Mouse (Mus musculus): Measurements from ENCODE around the gene Id4.

Id4 gene

DNA sequence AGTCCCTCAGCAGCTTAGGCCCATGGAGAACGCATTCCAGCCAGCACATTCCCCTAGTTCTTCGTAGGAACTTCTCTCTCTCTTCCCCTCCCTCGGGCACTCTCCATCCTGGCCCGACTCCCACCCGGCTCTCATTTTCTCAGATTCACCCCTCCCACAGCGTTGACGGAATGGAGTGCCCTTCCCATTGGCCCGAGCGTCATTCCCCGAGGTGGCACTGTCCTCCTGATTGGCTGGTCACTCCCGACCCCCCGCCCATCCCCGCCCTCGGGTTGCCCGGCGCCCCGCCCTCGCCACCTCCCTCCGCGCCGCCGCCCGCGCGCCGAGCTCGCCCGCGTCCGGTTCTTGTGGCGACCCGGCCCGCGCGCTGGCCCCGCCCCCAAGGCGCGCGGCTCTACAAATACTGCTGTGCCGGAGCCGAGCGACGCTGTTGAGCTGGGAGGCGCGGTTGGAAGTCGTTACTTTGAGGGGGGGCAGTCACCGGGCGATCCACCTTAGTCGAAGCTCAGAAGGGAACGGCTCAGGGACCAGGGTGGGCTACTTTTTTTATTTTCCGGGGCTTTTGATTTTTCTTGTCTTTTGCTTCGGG, at the start of gene Id4:
Gene Id4, plus strand, starts transcription at position 539 of the 589 bp plus-strand sequence.
- DNase-seq (ENCODE audit: low spot score in 2 of 2): peak; percentile 92

DNA sequence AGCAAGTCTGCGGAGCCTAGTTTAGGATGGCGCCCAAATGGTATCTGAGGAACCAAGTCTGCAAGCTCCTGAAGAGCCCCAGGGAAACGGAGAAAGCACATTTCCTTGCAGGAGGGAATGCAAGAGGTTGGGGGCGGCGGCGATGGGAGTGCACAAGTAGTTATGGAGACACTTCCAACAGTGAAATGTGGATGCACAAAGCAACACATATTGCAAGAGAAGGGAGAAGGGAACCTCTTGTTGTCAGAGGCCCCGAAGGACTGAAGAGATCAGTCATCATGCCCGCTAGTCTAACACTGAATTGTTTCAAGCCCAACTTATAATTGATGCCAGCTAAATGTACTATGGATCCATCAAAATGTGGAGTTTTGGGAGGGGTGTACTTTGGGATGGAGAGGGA, 33.9 kb upstream of the Id4 start:
- DNase-seq (ENCODE audit: low spot score in 2 of 2): peak in 1 of 2 experiments; percentile 20

DNA sequence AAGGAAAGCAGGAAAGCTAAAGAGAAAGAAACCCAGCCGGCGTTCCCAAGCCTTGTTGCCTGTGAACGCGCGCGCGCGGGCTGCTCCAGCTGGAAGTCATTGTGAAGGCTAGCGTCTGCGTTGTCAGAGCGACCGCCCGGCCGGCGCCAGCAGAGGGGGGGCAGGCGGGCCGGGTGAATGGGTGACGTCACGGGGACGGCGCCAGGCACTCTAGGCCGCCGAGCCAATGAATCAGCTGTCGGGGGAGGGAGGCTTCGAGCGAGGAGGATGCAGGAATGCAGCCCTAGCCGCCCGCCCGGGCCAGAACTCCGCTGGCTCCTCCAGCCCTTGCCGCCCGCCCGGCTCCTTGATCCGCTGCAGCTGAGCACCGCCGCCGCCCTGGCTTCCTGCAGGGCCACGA, 33.3 kb upstream of the Id4 start:
- peak; percentile 90 to 96 for DNase-seq (ENCODE audit: low spot score in 2 of 2)

DNA sequence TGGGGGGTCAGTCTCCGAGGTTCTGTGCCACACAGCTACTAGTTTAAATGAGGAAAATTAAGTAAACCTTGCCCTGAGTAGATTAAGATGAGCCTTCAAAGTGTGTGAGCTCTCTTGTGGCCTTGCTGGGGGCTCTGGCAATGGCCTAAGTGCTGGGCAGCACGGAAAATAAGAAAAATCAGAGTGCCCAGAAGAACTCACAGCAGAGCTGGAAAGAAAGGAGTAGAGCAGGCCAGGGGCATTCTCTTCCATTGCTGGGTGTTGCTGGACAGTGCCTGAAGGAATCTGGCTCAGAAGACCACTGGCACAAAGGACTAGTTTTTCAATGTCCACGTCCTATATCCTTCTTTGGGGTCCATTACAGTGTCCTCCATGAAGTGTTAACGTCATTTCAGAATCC, 32.9 kb upstream of the Id4 start:
- DNase-seq (ENCODE audit: low spot score in 2 of 2): no peak

DNA sequence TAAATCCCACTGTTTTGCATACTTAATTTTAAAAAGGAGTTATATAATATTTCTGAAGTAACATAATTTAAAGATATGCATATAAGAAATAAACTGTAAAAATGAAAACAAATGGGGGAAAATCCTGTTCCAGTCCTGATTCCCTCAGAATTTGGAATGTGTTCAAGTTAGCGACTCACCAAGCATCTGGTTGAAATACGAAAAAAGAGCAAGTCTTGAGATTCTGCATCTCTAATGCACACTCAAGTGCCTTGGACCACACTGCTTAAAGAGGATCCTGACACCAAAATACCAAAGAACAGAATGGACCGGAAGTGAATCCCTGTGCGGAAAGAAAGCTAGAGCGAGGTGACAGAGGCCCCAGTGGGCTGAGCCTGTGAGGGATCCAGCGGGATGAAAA, 30.0 kb upstream of the Id4 start:
- no peak for DNase-seq (ENCODE audit: low spot score in 2 of 2)

DNA sequence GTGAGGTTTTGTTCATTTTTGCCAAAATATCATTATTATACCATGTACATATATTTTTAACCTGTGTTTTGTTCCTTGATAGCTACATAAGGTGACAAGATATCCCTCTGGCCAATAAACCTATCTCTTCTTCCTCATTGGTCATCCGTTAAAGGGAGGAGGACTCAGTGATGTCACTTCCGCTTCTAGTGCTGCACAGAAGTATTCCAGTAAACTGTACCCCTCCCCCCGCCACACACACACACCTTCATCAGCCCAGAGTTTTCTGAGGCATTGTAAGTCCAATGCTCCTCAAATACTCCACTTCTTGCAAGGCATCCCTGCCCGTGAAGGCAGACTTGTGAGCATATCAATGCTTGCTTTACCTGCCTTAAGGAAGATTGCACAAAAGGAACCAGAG, 24.6 kb upstream of the Id4 start:
- no peak for DNase-seq (ENCODE audit: low spot score in 2 of 2)

DNA sequence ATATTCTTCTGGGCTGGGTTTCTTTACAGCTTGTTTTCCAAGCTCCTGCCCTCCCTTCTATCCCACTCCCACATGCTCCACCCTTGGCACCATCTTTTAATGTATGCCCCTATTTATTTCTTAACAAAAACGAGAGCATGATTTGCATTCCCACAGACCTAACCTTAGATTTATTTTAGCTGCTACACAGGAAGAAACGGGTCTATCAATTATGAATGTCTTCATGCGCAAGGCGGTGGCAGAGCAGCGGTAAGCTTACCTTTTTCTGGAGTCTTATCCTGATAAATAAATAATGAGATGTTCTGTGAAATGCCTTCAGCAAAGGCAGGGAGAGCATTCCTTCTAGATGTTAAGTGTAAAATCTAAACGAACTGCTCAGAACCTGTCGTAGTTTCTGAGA, 24.2 kb upstream of the Id4 start:
- no peak for DNase-seq (ENCODE audit: low spot score in 2 of 2)

DNA sequence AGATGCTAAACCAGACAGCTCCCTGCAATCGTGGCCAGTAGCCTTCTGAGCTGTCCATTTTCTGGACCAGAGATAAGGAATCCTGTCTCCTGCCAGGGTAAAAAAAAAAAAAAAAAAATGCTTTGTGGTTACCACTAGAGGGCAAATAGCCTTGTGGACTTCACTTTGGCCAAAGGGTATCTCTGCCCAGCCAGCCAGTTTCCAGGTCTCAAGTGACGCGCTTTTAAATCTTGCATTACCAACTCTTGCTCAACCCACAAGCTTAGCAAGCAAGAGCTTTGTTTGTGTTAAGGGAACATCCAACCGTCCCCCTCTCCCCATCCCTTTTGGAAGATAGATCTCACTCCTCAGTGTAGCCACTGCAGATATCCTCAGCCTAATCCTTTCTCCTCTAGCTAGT, 23.5 kb upstream of the Id4 start:
- peak in 1 of 2 experiments; percentile 4 for DNase-seq (ENCODE audit: low spot score in 2 of 2)

DNA sequence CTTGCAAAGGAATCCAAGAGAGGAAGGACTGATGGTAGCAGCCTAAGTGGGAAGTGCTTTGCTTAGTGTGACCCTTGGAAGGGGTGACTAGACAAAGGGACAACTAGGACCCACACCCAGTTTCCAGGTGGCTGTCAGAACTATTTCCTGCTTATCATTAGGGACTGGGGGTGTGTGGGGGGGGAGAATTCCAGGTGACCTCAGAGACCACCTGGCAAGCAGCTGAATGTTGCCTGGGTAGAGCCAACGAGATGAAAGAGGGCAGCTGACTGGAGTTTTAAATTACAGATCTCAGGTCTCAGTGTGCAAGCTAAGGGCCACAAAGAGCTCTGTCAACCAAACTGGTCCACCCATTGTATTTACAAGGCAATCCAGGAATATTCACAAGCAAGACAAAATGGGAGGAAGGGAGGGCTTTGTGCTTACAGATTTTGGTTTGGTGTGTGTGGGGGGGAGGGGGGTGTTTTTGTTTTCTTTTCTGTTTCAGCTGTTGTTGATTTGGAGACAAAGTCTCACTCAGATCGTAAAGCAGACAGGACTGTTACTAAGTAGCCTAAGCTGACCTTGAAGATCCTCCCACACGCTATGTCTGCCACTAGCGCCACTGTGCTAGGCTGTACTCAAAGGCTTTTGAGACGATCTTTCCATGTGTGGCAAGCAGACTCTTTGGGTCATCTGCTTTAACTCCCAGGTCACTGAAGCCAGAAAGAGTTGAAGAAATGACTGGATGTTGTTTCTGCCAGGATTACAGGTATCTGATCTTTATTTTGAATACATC, 15.6 kb upstream of the Id4 start:
- no peak for DNase-seq (ENCODE audit: low spot score in 2 of 2)

DNA sequence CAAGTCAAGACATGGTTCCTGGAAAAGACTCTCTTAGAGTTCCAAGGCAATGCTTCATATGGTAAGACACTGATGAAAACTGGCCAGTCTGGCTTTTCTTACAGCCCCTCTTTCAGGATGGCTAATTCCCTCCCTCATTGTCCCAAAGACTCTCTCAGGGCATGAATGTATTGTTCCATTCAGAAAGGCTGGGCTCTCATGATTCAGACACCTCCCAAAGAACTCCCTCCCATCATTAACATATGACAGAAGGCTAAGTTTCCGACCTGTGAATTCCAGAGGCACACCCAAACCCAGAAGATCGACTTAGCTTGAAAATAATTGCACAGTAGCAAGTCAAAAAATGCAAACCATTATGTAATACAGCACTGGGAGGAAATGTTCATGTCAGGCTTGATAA, 8.5 kb upstream of the Id4 start:
- no peak for DNase-seq (ENCODE audit: low spot score in 2 of 2)

DNA sequence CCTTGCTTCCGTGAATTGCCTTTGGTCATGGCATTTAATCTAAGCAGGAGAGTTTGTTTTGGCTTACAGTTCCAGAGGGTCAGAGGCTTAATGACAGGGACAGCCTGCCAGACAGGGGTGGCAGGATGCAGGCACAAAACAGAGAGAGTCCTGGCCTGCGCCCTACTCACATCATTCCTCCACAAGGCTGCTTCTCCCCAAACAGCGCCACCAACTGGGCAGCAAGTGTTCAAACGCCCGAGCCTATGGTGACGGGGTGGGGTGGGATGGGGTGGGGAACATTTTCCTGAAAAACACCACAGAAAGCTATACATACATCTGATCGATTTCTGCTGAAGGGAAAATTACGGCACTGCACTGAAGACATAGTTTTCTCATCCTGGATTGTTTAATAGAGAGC, 6.0 kb upstream of the Id4 start:
- DNase-seq (ENCODE audit: low spot score in 2 of 2): no peak

DNA sequence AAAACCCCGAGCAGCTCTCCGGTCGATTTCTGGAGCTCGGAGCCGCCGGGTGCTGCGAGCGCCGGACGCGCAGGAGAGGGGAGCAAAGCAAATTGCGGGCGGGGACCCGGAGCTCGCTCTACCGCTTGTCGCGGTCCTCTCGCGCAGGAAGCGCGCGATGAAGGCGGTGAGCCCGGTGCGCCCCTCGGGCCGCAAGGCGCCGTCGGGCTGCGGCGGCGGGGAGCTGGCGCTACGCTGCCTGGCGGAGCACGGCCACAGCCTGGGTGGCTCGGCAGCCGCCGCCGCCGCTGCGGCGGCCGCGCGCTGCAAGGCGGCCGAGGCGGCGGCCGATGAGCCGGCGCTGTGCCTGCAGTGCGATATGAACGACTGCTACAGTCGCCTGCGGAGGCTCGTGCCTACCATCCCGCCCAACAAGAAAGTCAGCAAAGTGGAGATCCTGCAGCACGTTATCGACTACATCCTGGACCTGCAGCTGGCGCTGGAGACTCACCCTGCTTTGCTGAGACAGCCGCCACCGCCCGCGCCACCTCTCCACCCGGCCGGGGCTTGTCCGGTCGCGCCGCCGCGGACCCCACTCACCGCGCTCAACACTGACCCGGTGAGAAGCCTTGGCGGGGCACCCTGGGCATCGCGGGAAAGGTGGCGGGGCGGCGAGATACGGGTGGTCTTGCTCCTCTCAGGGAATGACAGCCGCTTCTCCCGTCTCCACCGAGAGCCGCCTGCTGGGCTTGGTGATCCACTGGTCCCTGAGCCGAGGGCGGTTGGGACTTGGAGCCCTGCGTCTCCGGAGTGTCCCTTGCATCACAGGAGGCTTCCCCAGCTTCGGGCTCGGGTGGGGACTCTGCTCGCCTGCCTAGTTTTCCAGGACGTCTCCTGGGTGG, 553 bp downstream of the Id4 start:
- peak; percentile 52 to 55 for DNase-seq (ENCODE audit: low spot score in 2 of 2)

DNA sequence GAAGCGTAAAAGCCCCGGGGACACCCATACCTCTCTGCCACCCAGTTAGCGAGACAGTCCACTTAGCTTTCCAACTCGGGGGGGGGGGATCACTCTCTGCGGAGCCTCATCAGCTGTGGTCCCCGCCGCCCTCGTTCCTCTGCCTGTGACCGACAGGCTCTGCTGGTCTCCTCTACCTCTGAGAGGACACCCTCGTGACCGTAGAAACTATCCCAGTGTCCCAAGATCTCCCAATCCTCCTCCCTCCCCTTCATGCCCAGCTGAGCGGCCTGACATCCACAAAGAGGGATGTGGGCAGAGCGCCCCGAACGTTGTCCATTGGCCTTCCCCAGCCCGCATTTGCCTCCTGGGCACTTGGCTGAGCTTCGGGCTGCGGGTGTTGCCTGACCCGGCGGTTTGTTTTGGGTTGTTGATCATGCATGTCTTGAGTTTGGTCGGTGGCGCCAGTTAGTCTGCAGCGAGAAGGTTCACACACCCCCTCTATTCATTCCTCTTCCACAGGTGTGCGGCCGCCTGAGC, 1.5 kb downstream of the Id4 start:
- DNase-seq (ENCODE audit: low spot score in 2 of 2): peak; percentile 11 to 14

DNA sequence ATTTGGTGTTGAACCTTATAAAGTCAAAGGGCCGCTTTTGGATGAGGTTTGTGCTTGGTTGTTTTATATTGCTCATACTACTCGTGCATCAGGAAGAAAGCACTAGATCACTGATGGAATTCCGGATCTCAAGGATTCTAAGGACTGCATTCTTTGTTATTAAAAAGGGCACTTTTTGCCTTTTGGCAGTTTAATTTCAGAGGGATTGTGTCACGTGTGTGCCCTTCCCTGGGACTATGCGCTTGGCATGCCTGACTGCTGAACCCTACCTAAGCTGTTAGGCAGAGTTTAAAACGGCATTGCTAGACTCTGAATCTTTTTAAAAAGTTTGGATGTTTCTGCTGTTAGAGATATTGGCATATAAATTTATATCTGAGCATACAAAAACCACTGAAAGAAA, 4.0 kb downstream of the Id4 start:
- DNase-seq (ENCODE audit: low spot score in 2 of 2): no peak

DNA sequence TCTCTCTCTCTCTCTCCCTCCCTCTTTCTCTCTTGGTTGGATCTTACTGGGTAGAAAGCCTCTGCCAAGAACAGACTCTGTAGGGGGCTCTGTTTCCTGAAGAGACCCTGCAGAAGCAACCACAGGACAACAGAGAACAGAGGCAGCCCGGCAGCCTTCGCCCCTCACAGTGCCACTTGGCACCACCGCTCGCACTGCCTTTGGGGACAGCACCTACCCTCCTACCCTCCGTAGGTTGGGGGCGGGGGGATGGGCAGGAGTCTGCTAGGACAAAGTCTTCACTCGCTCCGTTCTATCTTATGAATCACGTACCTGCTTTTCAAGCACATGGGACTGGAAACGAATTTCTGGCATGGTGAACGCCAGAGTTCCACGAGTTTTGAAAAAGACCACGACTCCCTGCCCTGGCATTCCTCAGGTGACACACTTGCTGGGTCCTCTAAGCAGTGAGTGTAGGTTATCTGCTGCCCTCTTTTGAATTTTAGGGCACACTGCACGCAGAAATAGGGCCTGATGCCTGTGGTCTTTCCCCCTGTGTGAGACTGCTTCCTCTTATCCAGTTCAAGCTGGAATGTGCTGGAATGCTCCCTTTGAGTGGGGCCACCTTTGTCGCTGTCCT, 12.5 kb downstream of the Id4 start:
- peak; percentile 26 to 63 for DNase-seq (ENCODE audit: low spot score in 2 of 2)

DNA sequence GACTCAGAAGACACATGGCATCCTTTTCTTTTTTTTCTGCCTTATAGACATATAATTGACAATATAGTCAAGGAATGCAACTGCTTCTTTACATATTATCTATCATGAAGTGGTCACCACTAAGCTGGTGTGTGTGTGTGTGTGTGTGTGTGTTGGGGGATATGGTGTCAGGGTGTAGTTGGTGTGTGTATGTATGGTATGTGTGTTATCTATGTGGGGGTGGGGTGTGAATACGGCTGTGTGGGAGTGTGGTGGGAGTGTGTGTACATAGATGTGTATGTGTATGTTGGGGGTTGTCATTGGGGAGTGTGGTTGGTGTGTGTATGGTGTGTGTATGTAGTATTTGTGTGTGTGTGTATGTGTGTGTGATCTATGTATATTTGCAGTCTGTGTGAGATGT, 13.1 kb downstream of the Id4 start:
- no peak for DNase-seq (ENCODE audit: low spot score in 2 of 2)

DNA sequence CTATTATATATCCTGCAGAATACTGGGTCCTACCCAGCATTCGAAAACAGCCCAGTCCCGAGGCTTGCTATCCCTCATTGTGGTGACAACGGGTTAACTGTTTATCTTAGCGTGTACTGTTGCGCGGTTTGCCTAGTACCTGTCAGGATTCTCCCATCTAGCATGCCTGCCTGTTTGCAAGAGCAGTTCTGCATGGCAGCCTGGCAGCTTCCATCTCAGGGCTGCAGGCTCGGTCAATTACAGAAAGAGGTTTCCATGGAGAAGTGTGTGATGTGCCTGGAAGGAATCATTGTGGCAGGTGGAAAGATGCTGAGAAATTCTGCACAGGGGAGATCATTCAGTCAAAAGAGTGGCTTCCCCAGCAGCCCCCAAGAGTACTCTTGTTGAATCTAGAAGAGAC, 16.0 kb downstream of the Id4 start:
- no peak for DNase-seq (ENCODE audit: low spot score in 2 of 2)

DNA sequence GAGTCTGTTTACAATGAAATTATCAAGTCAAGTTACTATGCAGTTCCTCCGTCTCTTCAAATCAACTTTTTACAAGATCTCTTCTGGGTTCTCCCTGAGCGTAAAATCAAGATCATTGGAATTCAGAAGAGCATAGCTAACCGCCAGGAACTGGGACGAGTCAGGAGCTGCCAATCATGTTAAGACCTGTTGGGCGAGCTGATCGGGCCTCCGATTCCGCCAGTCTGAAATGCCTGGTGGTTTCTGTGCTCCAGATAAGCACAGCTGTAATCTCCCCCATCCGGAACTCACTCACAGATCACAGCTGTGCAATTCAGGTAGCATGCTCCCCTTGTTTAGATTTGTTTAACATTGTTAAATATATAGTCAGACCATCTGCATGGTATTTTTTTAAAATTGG, 23.4 kb downstream of the Id4 start:
- no peak for DNase-seq (ENCODE audit: low spot score in 2 of 2)

DNA sequence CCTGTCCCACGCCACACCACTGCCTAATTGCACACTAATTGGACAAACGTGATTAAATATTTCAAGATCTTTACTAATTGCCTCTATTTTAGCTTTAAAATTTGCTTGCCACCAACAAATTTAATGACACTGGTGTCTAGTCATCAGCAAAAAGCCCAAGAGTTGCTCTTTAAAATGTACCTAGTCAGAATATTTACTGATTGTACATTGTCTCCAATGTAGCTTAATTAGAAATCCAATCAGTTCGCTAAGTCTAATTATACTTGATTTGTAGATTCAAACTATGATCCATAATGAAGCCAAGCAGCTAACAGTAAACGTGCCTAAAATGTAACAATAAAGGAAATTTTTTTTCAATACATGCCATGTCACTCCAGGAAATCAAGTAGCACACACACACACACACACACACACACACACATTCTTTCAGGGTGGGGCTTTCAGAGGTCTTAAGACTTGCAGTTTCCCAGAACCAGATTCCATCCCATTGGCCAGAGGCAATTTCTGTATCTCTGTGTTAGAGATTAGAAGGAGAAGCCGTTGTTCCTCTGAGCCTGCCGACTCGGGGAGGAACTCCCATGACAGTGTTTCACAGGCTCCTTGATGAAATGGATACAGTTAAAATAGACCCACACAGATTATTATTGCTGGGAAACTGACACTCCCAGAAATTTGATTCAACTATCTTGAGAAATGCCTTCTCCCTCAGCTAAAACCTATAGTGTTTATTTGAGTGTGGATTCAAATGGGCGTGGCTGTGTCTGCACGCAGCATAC, 24.1 kb downstream of the Id4 start:
- no peak for DNase-seq (ENCODE audit: low spot score in 2 of 2)

DNA sequence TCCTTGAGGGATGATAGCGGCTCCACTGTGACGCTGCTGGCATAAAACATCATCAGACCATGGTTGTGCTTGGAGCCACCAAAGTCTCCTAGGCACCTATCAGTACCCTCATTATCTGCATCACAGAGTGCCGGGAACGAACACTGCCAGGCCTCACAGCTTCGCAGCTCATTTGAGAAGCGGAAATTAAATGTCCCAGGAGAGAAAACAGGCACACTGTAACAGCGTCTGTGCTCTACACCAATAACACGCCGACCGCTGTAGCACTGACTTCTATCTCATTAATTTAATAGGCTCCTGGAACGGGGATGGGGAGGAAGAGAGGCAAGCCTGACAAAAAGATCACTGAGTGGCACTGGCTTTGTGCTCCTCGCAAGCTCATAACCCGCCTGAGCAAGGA, 29.4 kb downstream of the Id4 start:
- no peak for DNase-seq (ENCODE audit: low spot score in 2 of 2)

DNA sequence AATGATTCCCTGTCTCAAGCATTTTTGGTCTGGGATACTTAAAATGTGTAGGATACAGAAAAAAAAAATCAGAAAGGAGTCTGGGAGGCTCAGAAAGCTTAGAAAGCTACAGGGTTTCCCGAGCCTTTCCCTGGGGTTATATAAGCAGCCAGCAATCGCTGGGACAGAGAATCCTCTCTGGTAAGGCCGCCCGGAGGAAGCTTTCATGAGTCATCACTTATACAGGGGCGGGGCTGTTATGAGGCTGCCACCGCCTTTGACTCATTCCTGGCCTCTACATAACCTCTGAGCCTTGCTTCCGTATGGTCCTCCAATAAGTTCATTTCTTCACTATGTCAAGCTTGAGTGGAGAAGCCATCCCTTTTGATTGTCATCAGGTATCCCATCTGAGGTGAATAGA, 53.5 kb downstream of the Id4 start:
- DNase-seq (ENCODE audit: low spot score in 2 of 2): no peak
